Mouse (Mus musculus) erythroblast, embryonic 14.5 days (primary cell): Measurements from ENCODE around the gene Adcy1.

Experiments
- GATA1 ChIP-seq: IDR thresholded peaks from 2 replicates; pipeline ENCODE4 v1.6.1; 2012; ENCODE audit warnings: low read length, inconsistent platforms, mixed read lengths
- TAL1 ChIP-seq: IDR thresholded peaks from 3 replicates; pipeline ENCODE4 v1.6.1; 2012; ENCODE audit warnings: low read length, inconsistent platforms, mixed read lengths

- TF ChIP-seq GATA1 (no peak), TAL1 (no peak)
Observed at GRCm38 (mm10) chr11:7039722-7040121, 23.6 kb upstream of the Adcy1 start.
